Mouse (Mus musculus) lung, postnatal 10 days (tissue): ENCODE measurements around the gene Tmco1.

Experiments used
- DNase-seq: peaks from one replicate; pipeline ENCODE4 v3.0.0; 2021

The Tmco1 gene

GRCm38 (mm10) chr1:167374942-167375341 lies 66.8 kb downstream of the Tmco1 start:
- no peak for DNase-seq

GRCm38 (mm10) chr1:167378019-167378418 lies 69.8 kb downstream of the Tmco1 start:
- DNase-seq = no peak

GRCm38 (mm10) chr1:167379751-167380150 lies 71.6 kb downstream of the Tmco1 start:
- DNase-seq = no peak

- no peak for DNase-seq
Observed at GRCm38 (mm10) chr1:167380223-167380622, 72.0 kb downstream of the Tmco1 start.

GRCm38 (mm10) chr1:167381050-167382015 lies 73.2 kb downstream of the Tmco1 start:
- no peak for DNase-seq

- DNase-seq = no peak
Observed at GRCm38 (mm10) chr1:167382316-167382715, 74.1 kb downstream of the Tmco1 start.

GRCm38 (mm10) chr1:167382763-167383162 lies 74.6 kb downstream of the Tmco1 start:
- DNase-seq = no peak

GRCm38 (mm10) chr1:167383178-167383577 lies 75.0 kb downstream of the Tmco1 start:
- DNase-seq = no peak
